Mouse (Mus musculus) fibroblast of lung, adult 2 months (primary cell): ENCODE results near the gene Atp4a.
"Not testable (repeated sequence)": the region's sequence is repeated elsewhere in the genome, so short reads cannot be mapped to it uniquely, and the experiment has no call there.

Source experiments
- DNase-seq: peaks from one replicate; pipeline ENCODE4 v3.0.0-alpha.2; 2011; ENCODE audit warnings: low read depth

Atp4a gene

GRCm38 (mm10) chr7:30730064-30730722, 18.2 kb downstream of the Atp4a start:
- not testable (repeated sequence) for DNase-seq

- DNase-seq = no peak
Measured at GRCm38 (mm10) chr7:30736211-30736610, 24.2 kb downstream of the Atp4a start.

- not testable (repeated sequence) for DNase-seq
Measured at GRCm38 (mm10) chr7:30742570-30742969, 30.6 kb downstream of the Atp4a start.

- not testable (repeated sequence) for DNase-seq
Measured at GRCm38 (mm10) chr7:30743617-30744016, 31.6 kb downstream of the Atp4a start, which contains the start of gene Gapdhs. TSS of gene Gapdhs (minus strand) at chr7:30743681.

GRCm38 (mm10) chr7:30744022-30744598, 32.1 kb downstream of the Atp4a start:
- DNase-seq = no peak

GRCm38 (mm10) chr7:30747525-30748204, 35.7 kb downstream of the Atp4a start:
- DNase-seq = no peak

GRCm38 (mm10) chr7:30749824-30750606, 38.0 kb downstream of the Atp4a start:
- no peak for DNase-seq

- DNase-seq = no peak
Measured at GRCm38 (mm10) chr7:30751086-30751669, 39.2 kb downstream of the Atp4a start, which contains the start of gene Sbsn. TSS of gene Sbsn (plus strand) at chr7:30751471.

- no peak for DNase-seq
Measured at GRCm38 (mm10) chr7:30757001-30757400, 45.0 kb downstream of the Atp4a start.

GRCm38 (mm10) chr7:30758853-30759252, 46.8 kb downstream of the Atp4a start:
- DNase-seq = peak; percentile 19

GRCm38 (mm10) chr7:30761769-30762352, 49.9 kb downstream of the Atp4a start:
- DNase-seq = no peak

GRCm38 (mm10) chr7:30763456-30763855, 51.4 kb downstream of the Atp4a start, which contains the start of gene Dmkn:
TSS of gene Dmkn (plus strand) at chr7:30763756.
- DNase-seq = no peak

GRCm38 (mm10) chr7:30765173-30765572, 53.2 kb downstream of the Atp4a start:
- no peak for DNase-seq

GRCm38 (mm10) chr7:30766408-30766807, 54.4 kb downstream of the Atp4a start:
- no peak for DNase-seq

- no peak for DNase-seq
Measured at GRCm38 (mm10) chr7:30769236-30769635, 57.2 kb downstream of the Atp4a start.
